Mouse (Mus musculus): Measurements from ENCODE around the gene Rbbp5. TPM values are rescaled to one million over a fixed set of nuclear protein-coding genes. Genes with fewer than 3 reads are reported as not detected.

The Rbbp5 gene
- polyA plus RNA-seq, 2 experiments, result 37.4 to 43.6 TPM

GRCm38 (mm10) chr1:132528647-132529334 lies 51.6 kb downstream of the Rbbp5 start:
- WGBS, result 81% methylated on average over 19 of the region's 19 CpGs
- ATAC-seq (ENCODE audit: low FRiP score, low read depth), result no peak

GRCm38 (mm10) chr1:132530631-132531191 lies 53.5 kb downstream of the Rbbp5 start:
- Histone ChIP-seq H3K4me2 (replicated peaks; ENCODE audit: low read depth, low read length, severe bottlenecking) (no peak overlapping the region), H3K27ac (replicated peaks; ENCODE audit: low read depth, low read length) (no peak overlapping the region), H3K4me1 (ENCODE audit: control insufficient read depth, insufficient read depth, low read length) (peaks cover 12% of the 10 kb centered on the region), H3K4me3 (replicated peaks; ENCODE audit: low read length) (no peak overlapping the region), H3K27me3 (ENCODE audit: control insufficient read depth, insufficient read depth, low read length) (no peaks in the 10 kb centered on the region), H3K36me3 (ENCODE audit: control insufficient read depth, insufficient read depth, low read length) (no peaks in the 10 kb centered on the region), H3K9me3 (ENCODE audit: control insufficient read depth, low read length) (no peaks in the 10 kb centered on the region), H3K9ac (ENCODE audit: low read depth, low read length, severe bottlenecking) (no peak overlapping the region)
- 4% methylated on average over 5 of the region's 5 CpGs for WGBS
- DNase-seq (ENCODE audit: low spot score), result no peak
- no peak for ATAC-seq (ENCODE audit: low FRiP score, low read depth)
- no peak for TF ChIP-seq POLR2A (IDR thresholded peaks at IDR 0.05; ENCODE audit: borderline replicate concordance, extremely low read depth, insufficient read depth, insufficient read length)

More at GRCm38 (mm10) chr1:132528647-132529334, 51.6 kb downstream of the Rbbp5 start:
- TF ChIP-seq POLR2A (IDR thresholded peaks at IDR 0.05; ENCODE audit: borderline replicate concordance, extremely low read depth, insufficient read depth, insufficient read length), result no peak
- no peak overlapping the region for H3K9ac ChIP-seq (ENCODE audit: low read depth, low read length, severe bottlenecking)
- H3K4me3 ChIP-seq (replicated peaks; ENCODE audit: low read length), result no peak overlapping the region
- H3K36me3 ChIP-seq (ENCODE audit: control insufficient read depth, insufficient read depth, low read length), result no peaks in the 10 kb centered on the region
- peaks cover 11% of the 10 kb centered on the region for H3K4me1 ChIP-seq (ENCODE audit: control insufficient read depth, insufficient read depth, low read length)
- no peaks in the 10 kb centered on the region for H3K27me3 ChIP-seq (ENCODE audit: control insufficient read depth, insufficient read depth, low read length)
- no peak for DNase-seq (ENCODE audit: low spot score)
- H3K9me3 ChIP-seq (ENCODE audit: control insufficient read depth, low read length), result no peaks in the 10 kb centered on the region
- no peak overlapping the region for H3K4me2 ChIP-seq (replicated peaks; ENCODE audit: low read depth, low read length, severe bottlenecking)
- no peak overlapping the region for H3K27ac ChIP-seq (replicated peaks; ENCODE audit: low read depth, low read length)

- no peak overlapping the region for H3K9ac ChIP-seq (ENCODE audit: low read depth, low read length, severe bottlenecking)
- no peaks in the 10 kb centered on the region for H3K9me3 ChIP-seq (ENCODE audit: control insufficient read depth, low read length)
- H3K36me3 ChIP-seq (ENCODE audit: control insufficient read depth, insufficient read depth, low read length), result no peaks in the 10 kb centered on the region
- no peak overlapping the region for H3K4me3 ChIP-seq (replicated peaks; ENCODE audit: low read length)
- no peak overlapping the region for H3K27ac ChIP-seq (replicated peaks; ENCODE audit: low read depth, low read length)
- H3K27me3 ChIP-seq (ENCODE audit: control insufficient read depth, insufficient read depth, low read length), result no peaks in the 10 kb centered on the region
- ATAC-seq (ENCODE audit: low FRiP score, low read depth) (no peak), DNase-seq (ENCODE audit: low spot score) (no peak)
- WGBS, result 73% methylated on average over 9 of the region's 9 CpGs
- peaks cover 10% of the 10 kb centered on the region for H3K4me1 ChIP-seq (ENCODE audit: control insufficient read depth, insufficient read depth, low read length)
- no peak overlapping the region for H3K4me2 ChIP-seq (replicated peaks; ENCODE audit: low read depth, low read length, severe bottlenecking)
- no peak for TF ChIP-seq POLR2A (IDR thresholded peaks at IDR 0.05; ENCODE audit: borderline replicate concordance, extremely low read depth, insufficient read depth, insufficient read length)
Measured at GRCm38 (mm10) chr1:132532521-132532920, 55.4 kb downstream of the Rbbp5 start.

GRCm38 (mm10) chr1:132533840-132534239 lies 56.7 kb downstream of the Rbbp5 start:
- no peak overlapping the region for H3K4me2 ChIP-seq (replicated peaks; ENCODE audit: low read depth, low read length, severe bottlenecking)
- no peak overlapping the region for H3K9ac ChIP-seq (ENCODE audit: low read depth, low read length, severe bottlenecking)
- WGBS, result 3% methylated on average over 8 of the region's 8 CpGs
- no peaks in the 10 kb centered on the region for H3K36me3 ChIP-seq (ENCODE audit: control insufficient read depth, insufficient read depth, low read length)
- no peak overlapping the region for H3K4me3 ChIP-seq (replicated peaks; ENCODE audit: low read length)
- no peaks in the 10 kb centered on the region for H3K27me3 ChIP-seq (ENCODE audit: control insufficient read depth, insufficient read depth, low read length)
- no peak for TF ChIP-seq POLR2A (IDR thresholded peaks at IDR 0.05; ENCODE audit: borderline replicate concordance, extremely low read depth, insufficient read depth, insufficient read length)
- H3K9me3 ChIP-seq (ENCODE audit: control insufficient read depth, low read length), result no peaks in the 10 kb centered on the region
- DNase-seq (ENCODE audit: low spot score), result no peak
- H3K27ac ChIP-seq (replicated peaks; ENCODE audit: low read depth, low read length), result no peak overlapping the region
- ATAC-seq (ENCODE audit: low FRiP score, low read depth), result no peak
- H3K4me1 ChIP-seq (ENCODE audit: control insufficient read depth, insufficient read depth, low read length), result peaks cover 10% of the 10 kb centered on the region

GRCm38 (mm10) chr1:132535541-132535940 lies 58.4 kb downstream of the Rbbp5 start:
- DNase-seq (ENCODE audit: low spot score) (no peak), ATAC-seq (ENCODE audit: low FRiP score, low read depth) (no peak)
- Histone ChIP-seq H3K4me2 (replicated peaks; ENCODE audit: low read depth, low read length, severe bottlenecking) (no peak overlapping the region), H3K4me1 (ENCODE audit: control insufficient read depth, insufficient read depth, low read length) (peaks cover 8% of the 10 kb centered on the region), H3K9ac (ENCODE audit: low read depth, low read length, severe bottlenecking) (no peak overlapping the region), H3K27me3 (ENCODE audit: control insufficient read depth, insufficient read depth, low read length) (peaks cover 9% of the 10 kb centered on the region; the same call in 1 of the 2 replicates), H3K9me3 (ENCODE audit: control insufficient read depth, low read length) (no peaks in the 10 kb centered on the region), H3K36me3 (ENCODE audit: control insufficient read depth, insufficient read depth, low read length) (no peaks in the 10 kb centered on the region), H3K4me3 (replicated peaks; ENCODE audit: low read length) (no peak overlapping the region), H3K27ac (replicated peaks; ENCODE audit: low read depth, low read length) (no peak overlapping the region)
- WGBS, result 91% methylated on average over 4 of the region's 4 CpGs
- no peak for TF ChIP-seq POLR2A (IDR thresholded peaks at IDR 0.05; ENCODE audit: borderline replicate concordance, extremely low read depth, insufficient read depth, insufficient read length)

All from limb, embryonic 14.5 days (tissue).